Mouse (Mus musculus) stomach, embryonic 16.5 days (tissue): Measurements from ENCODE around the gene Zscan26. TPM values are rescaled to one million over a fixed set of nuclear protein-coding genes. Genes with fewer than 3 reads are reported as not detected.

Source experiments
- ATAC-seq: fragments of 200-750 bp; cut with Nextera tagmentation; 2 replicates; pipeline ENCODE4 v1.8.0; 2017; ENCODE audit warnings: moderate number of reproducible peaks, moderate TSS enrichment; ENCODE audit not compliant: insufficient read depth, low FRiP score
- H3K27ac ChIP-seq: fragments of 300-500 bp; sonication (generic); 2 replicates; pipeline ENCODE4 v1.5.1; 2014; ENCODE audit warnings: low read length
- H3K27me3 ChIP-seq: fragments of 300-500 bp; sonication (generic); 2 replicates; pipeline ENCODE4 v1.6.1; 2014; ENCODE audit warnings: low read length, control low read depth, mixed read lengths; ENCODE audit not compliant: control insufficient read depth, insufficient read depth
- H3K36me3 ChIP-seq: fragments of 300-500 bp; sonication (generic); 2 replicates; pipeline ENCODE4 v1.6.1; 2014; ENCODE audit warnings: low read length; ENCODE audit not compliant: control insufficient read depth, insufficient read depth
- H3K4me1 ChIP-seq: fragments of 300-500 bp; sonication (generic); 2 replicates; pipeline ENCODE4 v1.6.1; 2014; ENCODE audit warnings: low read length, control low read depth, mixed read lengths; ENCODE audit not compliant: control insufficient read depth, insufficient read depth
- H3K4me2 ChIP-seq: fragments of 300-500 bp; sonication (generic); 2 replicates; pipeline ENCODE4 v1.6.1; 2014; ENCODE audit warnings: low read depth, low read length, mixed read lengths
- H3K4me3 ChIP-seq: fragments of 300-500 bp; sonication (generic); replicated peaks from 2 replicates; pipeline ENCODE4 v1.5.1; 2014; ENCODE audit warnings: mild to moderate bottlenecking, low read length
- H3K9ac ChIP-seq: fragments of 300-500 bp; sonication (generic); 2 replicates; pipeline ENCODE4 v1.6.1; 2014; ENCODE audit warnings: low read length
- H3K9me3 ChIP-seq: fragments of 300-500 bp; sonication (generic); replicated peaks from 2 replicates; pipeline ENCODE4 v1.6.1; 2016; ENCODE audit warnings: low read length, control low read depth; ENCODE audit not compliant: control insufficient read depth
- WGBS: fragments of 180-500 bp; shearing (Covaris S2); extraction: QIAGEN DNeasy Blood & Tissue Kit; methylation state at CpG from one replicate; pipeline ENCODE4 v1.1.7; 2014; 5-methylcytosine and 5-hydroxymethylcytosine counted together
- polyA plus RNA-seq: library from polyadenylated mRNA; unstranded; fragments of >200 nt; fragmentation: Nextera tagmentation; extraction: Ambion mirVana; gene quantifications from 2 replicates; pipeline ENCODE4 v1.2.1, GENCODE M21; 2015

Gene Zscan26
- polyA plus RNA-seq, 1 experiment from 2014 or later = 27.1 TPM

GRCm38 (mm10) chr13:21441207-21441572 is 12.3 kb downstream of the Zscan26 start:
- Histone ChIP-seq H3K4me2 (peak overlapping the region; percentile 88), H3K36me3 (0 out of 2 replicates have a peak, but pooled peaks cover 9% of the 10 kb centered on the region), H3K4me3 (peak overlapping the region; percentile 68), H3K4me1 (no peaks in the 10 kb centered on the region), H3K9ac (peak overlapping the region; percentile 83), H3K9me3 (no peaks in the 10 kb centered on the region), H3K27ac (peak overlapping the region; percentile 85), H3K27me3 (no peaks in the 10 kb centered on the region)
- ATAC-seq = no peak
- WGBS = 17% methylated on average over 10 of the region's 10 CpGs

DNA sequence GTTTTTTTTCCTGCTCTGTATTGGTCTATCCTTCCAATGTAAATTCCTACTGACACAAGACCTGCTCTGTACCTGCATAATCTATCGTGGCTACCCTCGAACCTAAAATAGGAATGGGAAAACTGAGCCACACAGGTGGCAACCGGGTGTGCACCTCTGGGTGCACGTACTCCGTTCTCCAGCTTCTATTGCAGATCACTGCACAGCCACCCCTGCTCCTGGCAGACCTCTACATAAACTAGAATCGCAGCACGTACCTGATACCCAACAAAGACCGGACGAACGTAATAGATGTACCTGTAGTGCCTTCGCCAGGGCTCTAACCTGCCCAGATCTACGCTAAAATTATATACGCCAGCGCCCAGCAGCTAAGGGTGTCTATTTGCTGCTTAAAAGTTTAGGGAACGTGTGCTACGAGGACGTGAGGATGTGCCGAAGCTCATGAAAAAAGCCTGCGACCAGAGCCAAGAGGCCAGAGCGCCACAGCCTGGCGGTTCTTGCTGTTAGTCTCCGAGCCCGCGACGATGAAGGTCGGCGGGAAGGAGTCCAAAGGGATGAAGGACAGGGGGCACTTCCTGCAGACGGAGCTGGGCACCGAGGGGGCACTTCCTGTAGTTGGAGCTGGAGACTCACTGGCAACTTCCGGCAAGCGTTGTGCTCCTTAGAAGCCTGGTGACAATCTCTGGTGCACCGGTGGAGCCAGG is 12.9 kb downstream of the Zscan26 start, which contains the start of gene Pgbd1:
TSS of gene Pgbd1 (minus strand) at position 556 of the 704 bp plus-strand sequence.
- Histone ChIP-seq H3K36me3 (0 out of 2 replicates have a peak, but pooled peaks cover 9% of the 10 kb centered on the region), H3K9me3 (no peaks in the 10 kb centered on the region), H3K4me2 (peak within 1 kb of the TSS; percentile 88), H3K9ac (peak within 1 kb of the TSS; percentile 83), H3K4me1 (no peaks in the 10 kb centered on the region), H3K27ac (peak within 1 kb of the TSS; percentile 85), H3K27me3 (no peaks in the 10 kb centered on the region), H3K4me3 (peak within 1 kb of the TSS; percentile 68)
- peak; percentile 81 for ATAC-seq
- 1% methylated on average over 32 of the region's 32 CpGs for WGBS

GRCm38 (mm10) chr13:21435476-21435875 is 18.1 kb downstream of the Zscan26 start:
- Histone ChIP-seq H3K36me3 (no peaks in the 10 kb centered on the region), H3K27me3 (no peaks in the 10 kb centered on the region), H3K9me3 (no peaks in the 10 kb centered on the region), H3K9ac (no peak overlapping the region), H3K4me3 (no peak overlapping the region), H3K4me2 (no peak overlapping the region), H3K27ac (no peak overlapping the region), H3K4me1 (no peaks in the 10 kb centered on the region)
- 80% methylated on average over 4 of the region's 4 CpGs for WGBS
- no peak for ATAC-seq

- H3K9me3 ChIP-seq = no peaks in the 10 kb centered on the region
- H3K27ac ChIP-seq = no peak overlapping the region
- no peaks in the 10 kb centered on the region for H3K27me3 ChIP-seq
- ATAC-seq = no peak
- H3K9ac ChIP-seq = no peak overlapping the region
- no peak overlapping the region for H3K4me3 ChIP-seq
- H3K4me2 ChIP-seq = no peak overlapping the region
- 98% methylated on average over 1 of the region's 1 CpGs for WGBS
- H3K4me1 ChIP-seq = no peaks in the 10 kb centered on the region
- H3K36me3 ChIP-seq = no peaks in the 10 kb centered on the region
Observed at GRCm38 (mm10) chr13:21427631-21428030, 25.9 kb downstream of the Zscan26 start.

- Histone ChIP-seq H3K4me2 (no peak overlapping the region), H3K9me3 (no peaks in the 10 kb centered on the region), H3K4me3 (no peak overlapping the region), H3K4me1 (peaks cover 5% of the 10 kb centered on the region; the same call in 1 of the 2 replicates), H3K36me3 (no peaks in the 10 kb centered on the region), H3K27me3 (no peaks in the 10 kb centered on the region), H3K27ac (no peak overlapping the region), H3K9ac (no peak overlapping the region)
- 65% methylated on average over 5 of the region's 5 CpGs for WGBS
- ATAC-seq = no peak
Observed at GRCm38 (mm10) chr13:21423301-21423700, 30.2 kb downstream of the Zscan26 start.

GRCm38 (mm10) chr13:21418865-21419264 is 34.7 kb downstream of the Zscan26 start:
- Histone ChIP-seq H3K36me3 (no peaks in the 10 kb centered on the region), H3K4me1 (peaks cover 7% of the 10 kb centered on the region; the same call in 1 of the 2 replicates), H3K27me3 (no peaks in the 10 kb centered on the region), H3K27ac (no peak overlapping the region), H3K9me3 (no peaks in the 10 kb centered on the region), H3K9ac (no peak overlapping the region), H3K4me3 (no peak overlapping the region), H3K4me2 (no peak overlapping the region)
- WGBS = 50% methylated on average over 6 of the region's 6 CpGs
- ATAC-seq = peak; percentile 78; the same call in 1 of the 2 replicates

DNA sequence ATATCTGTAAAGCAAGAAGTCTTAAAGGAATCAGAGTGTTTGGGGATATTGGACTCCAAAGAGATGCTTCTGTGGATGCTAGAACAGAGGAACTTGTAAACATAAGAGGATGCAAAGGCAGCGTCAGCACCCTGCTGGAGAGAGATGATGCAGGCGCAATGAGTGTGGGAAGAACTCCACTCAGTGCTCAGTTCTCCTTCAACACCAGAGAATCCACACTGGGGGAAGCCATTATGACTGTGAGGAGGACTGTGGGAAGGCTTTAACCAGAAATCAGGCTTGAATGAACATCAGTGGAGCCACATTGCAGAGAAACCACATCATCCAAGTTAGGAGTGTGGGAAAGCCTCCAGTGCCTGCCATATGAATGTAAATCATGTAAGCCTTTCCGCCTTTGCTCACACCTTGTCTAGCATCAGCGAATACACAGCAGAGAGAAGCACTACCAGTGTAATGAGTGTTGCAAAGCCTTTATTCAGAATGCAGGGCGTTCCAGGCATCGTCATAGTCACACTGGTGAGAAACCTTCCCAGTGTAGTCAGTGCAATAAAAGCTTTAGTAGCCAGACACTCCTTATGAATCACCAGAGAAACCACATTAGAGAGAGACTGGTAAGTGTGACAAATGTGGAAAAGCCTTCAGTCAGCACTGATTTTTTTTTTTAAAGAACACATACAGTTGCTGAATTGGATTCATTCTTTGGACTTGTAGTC is 36.1 kb downstream of the Zscan26 start:
- Histone ChIP-seq H3K9me3 (no peaks in the 10 kb centered on the region), H3K36me3 (no peaks in the 10 kb centered on the region), H3K4me3 (no peak overlapping the region), H3K4me2 (no peak overlapping the region), H3K27me3 (no peaks in the 10 kb centered on the region), H3K9ac (no peak overlapping the region), H3K4me1 (peaks cover 7% of the 10 kb centered on the region; the same call in 1 of the 2 replicates), H3K27ac (peak overlapping the region; percentile 56)
- ATAC-seq = peak; percentile 30; the same call in 1 of the 2 replicates
- WGBS = 75% methylated on average over 6 of the region's 6 CpGs

DNA sequence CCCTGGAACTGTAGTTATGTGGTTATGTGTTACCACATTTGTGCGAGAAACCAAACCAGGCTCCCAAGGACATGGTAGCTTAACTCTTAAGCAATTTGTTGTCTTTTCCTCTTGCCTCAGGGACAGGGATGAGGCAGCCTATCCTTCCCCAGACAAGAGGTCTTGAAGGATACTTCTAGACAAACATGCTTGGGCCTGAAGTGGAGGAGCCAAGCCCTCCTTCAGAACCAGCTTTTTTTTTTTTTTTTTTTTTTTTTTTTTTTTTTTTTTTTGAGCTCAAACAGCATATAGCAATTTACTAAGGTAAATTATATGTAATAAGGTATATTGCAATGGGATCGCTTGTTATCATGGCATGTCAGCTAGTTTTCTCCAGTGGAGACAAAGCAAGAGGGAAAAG is 37.8 kb downstream of the Zscan26 start:
- peak overlapping the region; percentile 75; the same call in 1 of the 2 replicates for H3K27ac ChIP-seq
- ATAC-seq = no peak
- H3K27me3 ChIP-seq = no peaks in the 10 kb centered on the region
- H3K36me3 ChIP-seq = no peaks in the 10 kb centered on the region
- 90% methylated on average over 2 of the region's 2 CpGs for WGBS
- H3K4me3 ChIP-seq = no peak overlapping the region
- H3K4me1 ChIP-seq = peaks cover 7% of the 10 kb centered on the region; the same call in 1 of the 2 replicates
- H3K4me2 ChIP-seq = no peak overlapping the region
- H3K9ac ChIP-seq = no peak overlapping the region
- no peaks in the 10 kb centered on the region for H3K9me3 ChIP-seq

- peak overlapping the region; percentile 75 for H3K27ac ChIP-seq
- H3K9me3 ChIP-seq = no peaks in the 10 kb centered on the region
- H3K36me3 ChIP-seq = no peaks in the 10 kb centered on the region
- WGBS = 66% methylated on average over 4 of the region's 4 CpGs
- H3K4me3 ChIP-seq = no peak overlapping the region
- no peak overlapping the region for H3K9ac ChIP-seq
- no peak for ATAC-seq
- H3K27me3 ChIP-seq = no peaks in the 10 kb centered on the region
- peaks cover 7% of the 10 kb centered on the region; the same call in 1 of the 2 replicates for H3K4me1 ChIP-seq
- no peak overlapping the region for H3K4me2 ChIP-seq
Observed at GRCm38 (mm10) chr13:21415266-21415665, 38.3 kb downstream of the Zscan26 start.
